Mouse (Mus musculus) liver, adult (tissue): ENCODE results near the gene Wbp4.

ENCODE experiments used
- GATA4 ChIP-seq: IDR thresholded peaks from 2 replicates; pipeline ENCODE4 v1.6.1; 2014; ENCODE audit warnings: mild to moderate bottlenecking, low read length; ENCODE audit not compliant: insufficient replicate concordance

Wbp4 gene

GRCm38 (mm10) chr14:79515511-79516242, 34.4 kb upstream of the Wbp4 start:
- TF ChIP-seq GATA4, result no peak

- no peak for TF ChIP-seq GATA4
These were observed 33.8 kb upstream of the Wbp4 start for GRCm38 (mm10) chr14:79515100-79515499.

- no peak for TF ChIP-seq GATA4
These were observed 32.6 kb upstream of the Wbp4 start for GRCm38 (mm10) chr14:79513951-79514350.

GRCm38 (mm10) chr14:79511521-79511920, 30.2 kb upstream of the Wbp4 start:
- peak; percentile 8; the same call in 1 of the 2 replicates for TF ChIP-seq GATA4

GRCm38 (mm10) chr14:79508662-79509305, 27.5 kb upstream of the Wbp4 start:
- no peak; the same call in 1 of the 2 replicates for TF ChIP-seq GATA4

GRCm38 (mm10) chr14:79507846-79508245, 26.5 kb upstream of the Wbp4 start:
- TF ChIP-seq GATA4, result no peak

GRCm38 (mm10) chr14:79506207-79506606, 24.9 kb upstream of the Wbp4 start:
- TF ChIP-seq GATA4, result no peak

GRCm38 (mm10) chr14:79504246-79505006, 23.1 kb upstream of the Wbp4 start:
- TF ChIP-seq GATA4, result no peak

- no peak for TF ChIP-seq GATA4
These were observed 22.2 kb upstream of the Wbp4 start for GRCm38 (mm10) chr14:79503371-79504075.

- peak; percentile 81 for TF ChIP-seq GATA4
These were observed 19.4 kb upstream of the Wbp4 start for GRCm38 (mm10) chr14:79500756-79501155.

GRCm38 (mm10) chr14:79499326-79499725, 18.0 kb upstream of the Wbp4 start:
- no peak for TF ChIP-seq GATA4

GRCm38 (mm10) chr14:79494349-79494748, 13.0 kb upstream of the Wbp4 start:
- no peak for TF ChIP-seq GATA4

GRCm38 (mm10) chr14:79490246-79490645, 8.9 kb upstream of the Wbp4 start:
- TF ChIP-seq GATA4, result no peak

- no peak for TF ChIP-seq GATA4
These were observed 7.8 kb upstream of the Wbp4 start for GRCm38 (mm10) chr14:79489150-79489549.

- TF ChIP-seq GATA4, result no peak
These were observed 7.2 kb upstream of the Wbp4 start for GRCm38 (mm10) chr14:79488531-79488930.
